In genomic region chr10:80812391-80813041, GRCm38 (mm10) we compare ENCODE assay signal across 22 mouse cellular contexts. TPM values are rescaled to one million over a fixed set of nuclear protein-coding genes. Genes with fewer than 3 reads are reported as not detected.
DNase-seq lines count a peak whose midpoint lies in the region; ATAC-seq and TF ChIP-seq lines count a peak whose summit lies in the region.
"Had no signal": no experiment of that assay in that cellular context is flagged by ENCODE, and none has a peak within 500 bp of the region (broad histone marks: within the 10 kb centered on the region; RNA-seq: fewer than 3 reads in every experiment).

No protein-coding gene starts in this region.

- H3K4me3 ChIP-seq in forebrain, embryonic 10.5 days = 0 out of 2 replicates have a peak overlapping the region, but pooled peaks have one; percentile 8
- no peak overlapping the region for H3K4me3 ChIP-seq in forebrain, embryonic 15.5 days
- H3K4me3 ChIP-seq in heart, postnatal 0 days (ENCODE audit: low read depth, low read length) = no peak overlapping the region
- H3K4me3 ChIP-seq in embryonic facial prominence, embryonic 15.5 days (replicated peaks) = no peak overlapping the region
- H3K4me3 ChIP-seq: embryonic facial prominence, embryonic 12.5 days; liver, embryonic 12.5 days had no signal

- intact Hi-C loops in heart, postnatal 36 days (cut with DNase I) = no loop called here

- H3K9me3 ChIP-seq in forebrain, embryonic 10.5 days = no peaks in the 10 kb centered on the region
- no peaks in the 10 kb centered on the region for H3K9me3 ChIP-seq in forebrain, embryonic 15.5 days
- no peaks in the 10 kb centered on the region for H3K9me3 ChIP-seq in heart, postnatal 0 days (replicated peaks; ENCODE audit: control insufficient read depth, low read length)
- no peaks in the 10 kb centered on the region for H3K9me3 ChIP-seq in embryonic facial prominence, embryonic 15.5 days (replicated peaks)
- H3K9me3 ChIP-seq: embryonic facial prominence, embryonic 12.5 days; liver, embryonic 12.5 days had no signal

- no peak for TF ChIP-seq CTCF in heart, postnatal 0 days (IDR thresholded peaks at IDR 0.05; ENCODE audit: low read depth)

- H3K4me1 ChIP-seq in forebrain, embryonic 10.5 days = peaks cover 30% of the 10 kb centered on the region
- H3K4me1 ChIP-seq in forebrain, embryonic 15.5 days = peaks cover 14% of the 10 kb centered on the region
- 0 out of 2 replicates have a peak, but pooled peaks cover 25% of the 10 kb centered on the region for H3K4me1 ChIP-seq in heart, postnatal 0 days (ENCODE audit: control insufficient read depth, insufficient read depth)
- H3K4me1 ChIP-seq in embryonic facial prominence, embryonic 15.5 days = peaks cover 26% of the 10 kb centered on the region

- ATAC-seq in forebrain, embryonic 15.5 days (replicated peaks) = no peak
- no peak for ATAC-seq in heart, postnatal 0 days (ENCODE audit: insufficient read depth, low read depth)
- ATAC-seq in embryonic facial prominence, embryonic 15.5 days (ENCODE audit: insufficient number of reproducible peaks, low FRiP score, low TSS enrichment, low read depth) = no peak
- ATAC-seq: activated CD4-positive, CD25-positive, alpha-beta regulatory T cell, adult 4 months; liver, embryonic 12.5 days had no signal

- no peak for DNase-seq in forebrain, embryonic 10.5 days (ENCODE audit: extremely low spot score, low spot score)
- DNase-seq in heart, postnatal 0 days (ENCODE audit: low spot score) = no peak
- no peak for DNase-seq in heart, postnatal 36 days
- peak; percentile 56 for DNase-seq in adipocyte (ENCODE audit: low spot score)
- no peak for DNase-seq in layer of hippocampus, adult 11-12 months (ENCODE audit: low spot score)
- DNase-seq: B cell, adult 2 months; cerebellum, adult 2 months; heart, adult 11 months; layer of hippocampus, postnatal 36 days; lung, embryonic 14.5 days; retina, postnatal 1 day; thymus, adult 2 months had no signal

- H3K9ac ChIP-seq in forebrain, embryonic 15.5 days (replicated peaks) = no peak overlapping the region
- peak overlapping the region; percentile 36; the same call in 1 of the 2 replicates for H3K9ac ChIP-seq in heart, postnatal 0 days (replicated peaks; ENCODE audit: low read depth, low read length)
- H3K9ac ChIP-seq in embryonic facial prominence, embryonic 15.5 days = no peak overlapping the region
- H3K9ac ChIP-seq: embryonic facial prominence, embryonic 12.5 days; liver, embryonic 12.5 days; lung, embryonic 14.5 days had no signal

- WGBS in forebrain, embryonic 10.5 days = 61% methylated on average over 5 of the region's 5 CpGs
- 69% methylated on average over 5 of the region's 5 CpGs for WGBS in forebrain, embryonic 15.5 days
- WGBS in heart, postnatal 0 days = 36% methylated on average over 5 of the region's 5 CpGs
- 44% methylated on average over 5 of the region's 5 CpGs for WGBS in embryonic facial prominence, embryonic 15.5 days

- no peaks in the 10 kb centered on the region for H3K36me3 ChIP-seq in forebrain, embryonic 10.5 days (replicated peaks)
- H3K36me3 ChIP-seq in forebrain, embryonic 15.5 days = no peaks in the 10 kb centered on the region
- no peaks in the 10 kb centered on the region for H3K36me3 ChIP-seq in heart, postnatal 0 days (replicated peaks; ENCODE audit: control insufficient read depth, insufficient read depth, low read length)
- H3K36me3 ChIP-seq in embryonic facial prominence, embryonic 15.5 days = no peaks in the 10 kb centered on the region
- H3K36me3 ChIP-seq: embryonic facial prominence, embryonic 12.5 days; liver, embryonic 12.5 days had no signal

- peaks cover 60% of the 10 kb centered on the region for H3K27me3 ChIP-seq in forebrain, embryonic 10.5 days (ENCODE audit: poor library complexity, severe bottlenecking)
- H3K27me3 ChIP-seq in forebrain, embryonic 15.5 days = peaks cover 41% of the 10 kb centered on the region
- no peaks in the 10 kb centered on the region for H3K27me3 ChIP-seq in heart, postnatal 0 days (ENCODE audit: control insufficient read depth, insufficient read depth, low read length)
- H3K27me3 ChIP-seq in embryonic facial prominence, embryonic 15.5 days = peaks cover 26% of the 10 kb centered on the region

- no peak overlapping the region for H3K27ac ChIP-seq in forebrain, embryonic 10.5 days
- no peak overlapping the region for H3K27ac ChIP-seq in forebrain, embryonic 15.5 days (replicated peaks)
- no peak overlapping the region for H3K27ac ChIP-seq in heart, postnatal 0 days (ENCODE audit: low read depth)
- H3K27ac ChIP-seq in embryonic facial prominence, embryonic 15.5 days (replicated peaks) = 0 out of 2 replicates have a peak overlapping the region, but pooled peaks have one; percentile 28
- H3K27ac ChIP-seq: embryonic facial prominence, embryonic 12.5 days; liver, embryonic 12.5 days; macrophage had no signal

- TF ChIP-seq EP300 in heart, postnatal 0 days (IDR thresholded peaks at IDR 0.05; ENCODE audit: low read depth) = no peak

- no peak overlapping the region for H3K4me2 ChIP-seq in forebrain, embryonic 15.5 days (replicated peaks)
- no peak overlapping the region for H3K4me2 ChIP-seq in heart, postnatal 0 days (ENCODE audit: low read depth, low read length)
- H3K4me2 ChIP-seq in embryonic facial prominence, embryonic 15.5 days (replicated peaks) = no peak overlapping the region
- H3K4me2 ChIP-seq: embryonic facial prominence, embryonic 12.5 days; liver, embryonic 12.5 days; lung, embryonic 14.5 days; midbrain, embryonic 11.5 days had no signal

RNA-seq across cellular contexts. Expression of gene Jsrp1, which starts 0.8 kb away (rescaled TPM):
- 0.40 and 0.65 TPM in 2 replicates for polyA plus RNA-seq in forebrain, embryonic 10.5 days (2016; fragmentation: Nextera tagmentation; extraction: Ambion mirVana)
- polyA plus RNA-seq in forebrain, embryonic 15.5 days (2015; fragmentation: Nextera tagmentation; extraction: Ambion mirVana) = 0.31 TPM in 1 of 2 replicates, not detected in the other
- total RNA-seq in heart, postnatal 0 days (2014; rRNA removed; ENCODE audit: low replicate concordance) = 2.2 TPM in 1 of 2 replicates, not detected in the other
- 2.3 and 2.7 TPM in 2 replicates for polyA plus RNA-seq in heart, postnatal 0 days (2015; fragmentation: Nextera tagmentation; extraction: Ambion mirVana)
- total RNA-seq in heart, postnatal 36 days (2021) = under 1 TPM in 1 of 2 experiments, not detected in 1; 0.46 TPM
- 10.0 and 13.8 TPM in 2 replicates for polyA plus RNA-seq in embryonic facial prominence, embryonic 15.5 days (2015; fragmentation: Nextera tagmentation; extraction: Ambion mirVana)
- total RNA-seq: common myeloid progenitor, adult 5-6 weeks had no signal
- polyA plus RNA-seq: activated CD4-positive, CD25-positive, alpha-beta regulatory T cell, adult 4 months; macrophage; small intestine, adult 2 months; thymus, adult 2 months had no signal

RNA-seq across cellular contexts. Expression of gene Amh, which starts 7.5 kb away (rescaled TPM):
- polyA plus RNA-seq in forebrain, embryonic 10.5 days (2016; fragmentation: Nextera tagmentation; extraction: Ambion mirVana) = 0.09 TPM in 2 replicates
- 0.10 TPM in 2 replicates for polyA plus RNA-seq in forebrain, embryonic 15.5 days (2015; fragmentation: Nextera tagmentation; extraction: Ambion mirVana)
- total RNA-seq in heart, postnatal 0 days (2014; rRNA removed; ENCODE audit: low replicate concordance) = 4.0 TPM in 1 of 2 replicates, not detected in the other
- 0.18 and 0.22 TPM in 2 replicates for polyA plus RNA-seq in heart, postnatal 0 days (2015; fragmentation: Nextera tagmentation; extraction: Ambion mirVana)
- total RNA-seq in heart, postnatal 36 days (2021) = under 1 TPM; 0.22 to 0.53 TPM
- 0.09 TPM in 1 of 2 replicates, not detected in the other for polyA plus RNA-seq in embryonic facial prominence, embryonic 15.5 days (2015; fragmentation: Nextera tagmentation; extraction: Ambion mirVana)
- total RNA-seq: common myeloid progenitor, adult 5-6 weeks had no signal
- polyA plus RNA-seq: activated CD4-positive, CD25-positive, alpha-beta regulatory T cell, adult 4 months; embryonic facial prominence, embryonic 12.5 days; kidney, embryonic 14.5 days; liver, embryonic 12.5 days; macrophage; midbrain, embryonic 11.5 days had no signal

RNA-seq across cellular contexts. Expression of gene Oaz1, which starts 13.9 kb away (rescaled TPM):
- 2,273 and 2,281 TPM in 2 replicates for polyA plus RNA-seq in forebrain, embryonic 10.5 days (2016; fragmentation: Nextera tagmentation; extraction: Ambion mirVana)
- polyA plus RNA-seq in forebrain, embryonic 15.5 days (2015; fragmentation: Nextera tagmentation; extraction: Ambion mirVana) = 1,419 and 1,463 TPM in 2 replicates
- 2,373 and 2,460 TPM in 2 replicates for total RNA-seq in heart, postnatal 0 days (2014; rRNA removed; ENCODE audit: low replicate concordance)
- polyA plus RNA-seq in heart, postnatal 0 days (2015; fragmentation: Nextera tagmentation; extraction: Ambion mirVana) = 1,975 and 1,990 TPM in 2 replicates
- 100 to 1,000 TPM; 850 to 884 TPM for total RNA-seq in heart, postnatal 36 days (2021)
- 1,751 and 1,885 TPM in 2 replicates for polyA plus RNA-seq in embryonic facial prominence, embryonic 15.5 days (2015; fragmentation: Nextera tagmentation; extraction: Ambion mirVana)

RNA-seq across cellular contexts. Expression of gene Plekhj1, which starts 14.1 kb away (rescaled TPM):
- polyA plus RNA-seq in forebrain, embryonic 10.5 days (2016; fragmentation: Nextera tagmentation; extraction: Ambion mirVana) = 196 and 197 TPM in 2 replicates
- 140 and 154 TPM in 2 replicates for polyA plus RNA-seq in forebrain, embryonic 15.5 days (2015; fragmentation: Nextera tagmentation; extraction: Ambion mirVana)
- total RNA-seq in heart, postnatal 0 days (2014; rRNA removed; ENCODE audit: low replicate concordance) = 29.3 and 50.6 TPM in 2 replicates
- 41.8 and 44.4 TPM in 2 replicates for polyA plus RNA-seq in heart, postnatal 0 days (2015; fragmentation: Nextera tagmentation; extraction: Ambion mirVana)
- total RNA-seq in heart, postnatal 36 days (2021) = 10 to 100 TPM; 29.3 to 31.3 TPM
- polyA plus RNA-seq in embryonic facial prominence, embryonic 15.5 days (2015; fragmentation: Nextera tagmentation; extraction: Ambion mirVana) = 121 and 125 TPM in 2 replicates

RNA-seq across cellular contexts. Expression of gene Sf3a2, which starts 14.5 kb away (rescaled TPM):
- polyA plus RNA-seq in forebrain, embryonic 10.5 days (2016; fragmentation: Nextera tagmentation; extraction: Ambion mirVana) = 110 and 118 TPM in 2 replicates
- polyA plus RNA-seq in forebrain, embryonic 15.5 days (2015; fragmentation: Nextera tagmentation; extraction: Ambion mirVana) = 60.2 and 62.6 TPM in 2 replicates
- total RNA-seq in heart, postnatal 0 days (2014; rRNA removed; ENCODE audit: low replicate concordance) = 8.8 and 12.7 TPM in 2 replicates
- polyA plus RNA-seq in heart, postnatal 0 days (2015; fragmentation: Nextera tagmentation; extraction: Ambion mirVana) = 25.2 and 26.0 TPM in 2 replicates
- 10 to 100 TPM; 29.5 to 29.7 TPM for total RNA-seq in heart, postnatal 36 days (2021)
- polyA plus RNA-seq in embryonic facial prominence, embryonic 15.5 days (2015; fragmentation: Nextera tagmentation; extraction: Ambion mirVana) = 68.1 and 79.7 TPM in 2 replicates
